Mouse (Mus musculus) lung, adult 2 months (tissue): ENCODE results near the gene Olfr263.

Experiments
- CTCF ChIP-seq: fragments of 200-500 bp; IDR thresholded peaks from 2 replicates; pipeline ENCODE4 v1.5.1; 2011; ENCODE audit warnings: mild to moderate bottlenecking, low read length, control low read depth; ENCODE audit not compliant: insufficient read depth
- POLR2A ChIP-seq: fragments of 200-500 bp; IDR thresholded peaks from 2 replicates; pipeline ENCODE4 v1.6.1; 2011; ENCODE audit warnings: low read depth, mild to moderate bottlenecking, control low read depth, low read length, borderline replicate concordance; ENCODE audit errors: extremely low read depth

GRCm38 (mm10) chr13:21158785-21159474 is 29.5 kb downstream of the Olfr263 start:
- TF ChIP-seq CTCF (peak; percentile 75), POLR2A (no peak)
